Mouse (Mus musculus): ENCODE measurements around the gene Vasn.
A peak's percentile ranks its signal among the peaks of the same experiment; 100 is the strongest.

Gene Vasn

DNA sequence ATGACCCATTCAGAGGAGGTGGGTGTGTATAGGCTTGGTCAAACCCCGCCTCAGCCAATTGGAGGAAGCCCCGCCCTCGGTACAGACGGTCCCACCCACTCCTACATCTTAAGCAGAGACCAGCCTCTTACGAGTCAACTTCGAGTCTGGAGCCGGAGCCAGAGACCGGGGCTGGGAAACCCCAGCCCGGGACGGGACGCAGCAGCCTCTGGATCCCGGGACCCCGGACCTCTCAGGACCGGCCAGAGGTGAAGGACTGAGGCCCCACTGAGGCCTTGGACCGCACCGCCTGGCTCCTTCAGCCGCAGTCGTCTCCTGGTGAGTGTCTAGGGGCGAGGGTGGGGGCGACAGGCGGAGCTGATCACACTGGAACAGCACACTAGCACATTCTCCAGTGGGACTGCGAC lies at the start of gene Vasn, which contains the start of gene Dnaja3:
TSS of gene Vasn (plus strand) at position 111 of the 407 bp plus-strand sequence.
TSS of gene Dnaja3 (plus strand) at position 159 of the 407 bp plus-strand sequence.
- peak; percentile 81 to 85 for DNase-seq (ENCODE audit: low spot score in 2 of 2)

DNA sequence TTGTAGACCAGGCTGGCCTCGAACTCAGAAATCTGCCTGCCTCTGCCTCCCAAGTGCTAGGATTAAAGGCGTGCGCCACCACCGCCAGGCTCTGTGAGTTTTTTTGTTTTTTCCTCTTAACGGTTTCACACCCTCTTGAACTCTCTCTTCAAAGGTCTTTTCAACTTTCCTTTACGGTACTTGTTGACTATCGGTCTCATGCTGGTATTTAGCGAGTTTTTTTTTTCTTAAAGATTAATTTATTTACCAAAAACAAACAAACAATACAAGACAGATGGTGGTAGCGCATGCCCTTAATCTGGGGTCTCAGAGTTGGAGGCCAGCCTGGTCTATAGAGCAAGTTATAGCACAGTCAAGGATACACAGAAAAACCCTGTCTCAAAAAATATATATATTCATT lies 49.5 kb upstream of the Vasn start:
- no peak for DNase-seq (ENCODE audit: low spot score in 2 of 2)

DNA sequence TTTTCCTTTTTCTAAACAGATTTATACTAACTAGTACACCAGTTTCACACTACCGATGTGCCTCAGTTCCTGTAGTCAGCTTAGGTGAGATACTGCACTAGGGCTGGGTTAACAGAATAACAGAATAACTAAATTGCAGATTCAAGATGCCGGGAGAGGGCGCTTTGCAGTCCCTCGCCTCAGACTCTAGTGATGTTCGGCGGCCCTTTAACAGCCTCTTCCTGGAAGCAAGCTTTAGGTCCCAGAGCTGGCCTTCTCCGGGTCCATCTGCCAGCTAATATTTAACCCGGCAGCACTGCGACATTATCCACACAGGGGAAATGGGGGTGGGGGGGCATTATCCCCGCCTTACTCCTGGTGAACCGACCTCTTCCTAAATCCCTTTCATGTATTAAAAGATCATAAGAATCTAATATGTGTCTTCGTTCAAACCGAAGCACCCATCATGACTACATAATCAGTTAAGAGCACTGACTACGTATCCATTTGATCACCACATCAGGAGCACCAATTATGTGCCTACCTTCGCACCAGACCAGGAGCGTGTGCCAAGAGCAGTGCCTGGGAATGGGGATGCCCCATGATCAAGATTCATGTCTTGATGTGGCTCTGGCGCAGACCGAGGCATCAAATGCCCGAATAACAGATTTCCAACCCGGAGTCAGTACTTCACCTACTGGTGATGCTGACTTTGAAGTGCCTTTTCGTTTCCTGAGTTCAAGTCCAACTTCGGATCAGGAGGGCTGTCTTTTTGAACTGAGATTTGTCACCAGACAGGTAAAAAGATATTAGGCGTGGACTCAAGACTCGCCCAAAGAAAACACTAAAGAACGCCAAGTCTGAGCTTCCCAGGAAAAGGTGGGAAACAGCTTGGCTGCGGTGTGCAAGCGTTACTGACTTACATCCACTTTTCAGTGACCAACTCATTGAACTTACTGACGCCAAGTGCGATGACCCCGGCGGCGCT lies 46.5 kb upstream of the Vasn start:
- peak; percentile 73 to 75 for DNase-seq (ENCODE audit: low spot score in 2 of 2)

DNA sequence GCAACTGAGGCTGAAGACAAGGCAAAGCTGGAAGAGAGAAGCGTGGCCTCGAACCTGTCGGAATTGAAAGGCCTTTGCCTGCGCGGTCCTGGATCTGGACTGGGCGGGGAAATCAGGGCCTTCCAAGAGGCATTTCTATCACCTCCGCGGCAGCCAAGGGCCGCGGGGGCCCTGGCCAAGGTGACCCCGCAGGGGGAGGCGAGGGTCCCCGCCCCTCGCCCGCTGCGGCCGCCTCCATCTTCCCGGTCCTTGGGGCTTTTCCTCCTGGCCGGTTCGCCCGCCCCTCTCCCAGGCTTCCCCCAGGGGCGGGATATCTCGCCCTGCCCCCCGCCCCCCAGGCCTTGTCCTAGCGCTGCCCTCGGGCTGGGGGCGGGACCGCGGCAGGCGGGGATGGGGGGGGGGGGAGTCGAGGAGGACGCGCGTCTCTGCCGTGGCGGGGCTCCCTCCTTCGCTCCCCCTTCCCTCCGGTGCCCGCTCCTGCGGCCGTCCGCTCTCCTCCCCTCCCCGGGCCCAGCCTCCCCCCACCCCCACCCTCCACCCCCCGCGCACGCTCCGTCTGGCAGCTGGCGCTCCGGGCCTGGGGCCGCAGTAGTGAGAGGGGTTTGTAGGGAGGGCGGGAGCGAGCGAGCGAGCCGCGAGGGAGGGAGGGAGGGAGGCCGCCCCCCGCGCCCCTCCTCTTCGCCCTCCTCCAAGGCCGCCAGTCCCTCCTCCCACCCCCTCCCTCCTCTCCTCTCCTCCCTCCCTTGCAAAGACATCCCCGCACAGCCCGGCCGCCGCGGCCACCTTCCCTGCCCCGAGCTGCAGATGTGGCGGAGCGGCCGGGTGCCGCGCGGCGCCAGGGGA lies 45.5 kb upstream of the Vasn start, which contains the start of gene Glis2:
TSS of gene Glis2 (plus strand) at position 743 of the 843 bp plus-strand sequence.
- peak; percentile 70 to 74 for DNase-seq (ENCODE audit: low spot score in 2 of 2)

DNA sequence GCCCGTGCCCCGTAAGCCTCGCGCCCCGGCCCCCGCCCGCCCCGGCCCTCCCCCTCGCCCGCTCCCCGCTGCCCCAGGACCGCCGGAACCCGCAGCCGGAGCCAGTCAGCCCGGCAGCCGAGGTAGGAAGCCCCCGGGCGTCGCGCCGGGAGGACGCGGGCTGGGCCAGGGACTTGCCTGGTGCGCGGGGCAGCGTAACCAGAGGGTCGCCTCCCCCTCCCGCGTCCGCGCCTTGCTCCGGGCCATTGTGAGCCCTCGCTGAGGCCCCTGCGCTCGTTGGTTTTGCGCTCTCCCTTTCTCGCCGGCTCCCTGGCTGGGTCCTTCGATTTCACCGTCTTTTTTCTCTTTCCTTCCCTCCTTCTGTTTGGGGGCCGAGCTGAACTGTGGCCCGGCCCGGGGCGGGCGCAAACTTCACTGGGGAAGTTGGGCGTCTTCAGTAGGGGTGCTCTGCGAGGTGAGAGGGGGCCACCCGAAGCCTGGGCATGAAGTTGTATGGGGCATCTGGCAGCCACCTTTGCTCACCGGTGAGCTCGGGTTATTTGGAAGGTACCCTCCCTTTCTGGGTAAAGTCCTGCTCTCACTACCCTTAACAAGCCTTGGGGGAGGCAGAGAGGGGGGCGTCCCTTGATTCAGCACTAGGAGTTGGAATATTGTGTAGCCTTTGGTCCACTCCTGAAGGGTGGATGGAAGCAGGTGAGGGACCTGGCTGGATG lies 44.8 kb upstream of the Vasn start:
- peak; percentile 54 to 56 for DNase-seq (ENCODE audit: low spot score in 2 of 2)

DNA sequence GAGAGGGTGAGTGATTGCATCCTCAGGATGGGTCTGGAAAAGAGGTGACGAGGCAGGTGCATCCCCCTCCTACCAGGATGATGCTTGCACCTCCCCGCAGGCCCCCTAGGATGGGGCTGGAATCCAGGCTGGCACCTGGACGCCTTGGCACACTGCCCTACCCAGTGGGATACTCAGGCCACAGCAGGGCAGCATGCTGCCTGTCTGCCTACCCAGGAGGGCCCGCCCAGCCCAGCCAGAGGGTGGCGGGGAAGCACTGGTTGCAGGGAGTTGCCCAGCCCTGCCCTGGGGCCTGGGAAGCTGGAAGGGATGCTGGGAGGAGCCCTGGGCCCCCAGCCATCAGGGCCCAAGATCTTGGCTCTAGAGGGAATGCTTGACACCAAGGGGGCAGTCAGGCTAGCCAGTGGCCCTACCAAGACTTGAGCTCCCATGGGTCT lies 44.2 kb upstream of the Vasn start:
- peak; percentile 63 for DNase-seq (ENCODE audit: low spot score in 2 of 2)

DNA sequence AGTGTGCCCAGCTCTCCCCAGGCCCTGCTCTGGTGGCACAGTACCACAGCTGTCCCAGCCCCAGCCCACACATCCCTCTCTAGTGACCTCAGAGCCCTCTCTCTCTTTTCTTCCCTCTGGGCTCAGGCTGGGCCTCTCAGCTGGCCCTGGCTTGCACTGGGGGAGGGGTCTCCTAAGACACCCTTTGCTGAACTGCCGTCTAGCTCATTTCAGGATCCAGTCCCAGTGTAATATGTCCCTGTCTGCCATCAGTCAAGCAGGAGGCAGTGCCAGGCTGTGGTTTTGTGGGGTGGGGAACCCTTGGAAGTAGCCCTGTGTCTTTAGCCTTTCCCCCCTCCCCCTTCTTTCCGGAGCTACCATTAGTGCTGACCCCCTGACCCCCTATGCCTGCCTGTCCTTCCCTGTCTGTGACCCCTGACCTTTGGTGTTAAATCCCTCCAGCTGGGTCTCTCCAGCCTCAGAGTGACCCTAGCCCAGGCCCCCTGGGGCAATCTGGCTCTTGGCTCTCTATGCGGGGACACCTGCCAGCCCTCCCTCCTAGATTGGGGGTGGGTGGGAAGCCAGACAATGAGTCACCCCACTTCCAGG lies 43.5 kb upstream of the Vasn start:
- DNase-seq (ENCODE audit: low spot score in 2 of 2), result no peak

DNA sequence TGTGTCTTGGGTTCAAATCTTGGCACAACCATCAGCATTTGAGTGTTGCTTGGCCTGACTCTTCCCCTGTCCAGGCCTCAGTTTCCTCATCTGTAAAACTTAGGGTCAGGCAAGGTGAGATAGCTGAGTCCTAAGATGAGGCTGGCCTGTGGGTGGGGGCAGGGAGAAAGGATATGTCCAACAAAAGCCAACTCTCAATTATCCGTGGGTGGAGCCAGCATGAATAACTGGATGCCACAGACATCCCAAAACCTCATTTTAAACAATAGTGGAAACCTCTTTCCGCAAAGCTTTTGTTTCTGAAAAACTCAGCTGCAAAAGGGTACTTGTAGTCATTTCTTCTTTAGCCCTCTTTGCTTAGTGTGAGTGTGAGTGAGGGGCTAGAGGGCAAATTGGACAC lies 42.9 kb upstream of the Vasn start:
- no peak for DNase-seq (ENCODE audit: low spot score in 2 of 2)

DNA sequence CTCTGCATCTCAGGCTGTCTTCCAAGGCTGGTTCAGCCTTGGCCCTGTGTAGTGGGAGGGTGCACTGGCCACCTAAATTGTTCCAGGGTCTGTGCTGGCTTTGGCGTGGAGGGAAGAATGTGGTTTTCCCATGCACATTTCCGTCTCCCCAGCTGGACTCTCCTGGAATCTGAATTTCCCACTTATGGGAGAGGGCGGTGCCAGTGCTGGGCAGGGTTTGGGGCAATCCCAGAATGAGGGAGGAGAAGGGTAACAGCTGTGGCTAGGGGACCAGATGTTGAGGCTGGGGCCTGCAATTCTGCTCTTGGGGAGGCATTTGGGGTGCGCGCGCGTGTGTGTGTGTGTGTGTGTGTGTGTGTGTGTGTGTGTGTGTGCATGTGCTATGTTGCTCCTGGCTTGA lies 42.4 kb upstream of the Vasn start:
- DNase-seq (ENCODE audit: low spot score in 2 of 2), result no peak

DNA sequence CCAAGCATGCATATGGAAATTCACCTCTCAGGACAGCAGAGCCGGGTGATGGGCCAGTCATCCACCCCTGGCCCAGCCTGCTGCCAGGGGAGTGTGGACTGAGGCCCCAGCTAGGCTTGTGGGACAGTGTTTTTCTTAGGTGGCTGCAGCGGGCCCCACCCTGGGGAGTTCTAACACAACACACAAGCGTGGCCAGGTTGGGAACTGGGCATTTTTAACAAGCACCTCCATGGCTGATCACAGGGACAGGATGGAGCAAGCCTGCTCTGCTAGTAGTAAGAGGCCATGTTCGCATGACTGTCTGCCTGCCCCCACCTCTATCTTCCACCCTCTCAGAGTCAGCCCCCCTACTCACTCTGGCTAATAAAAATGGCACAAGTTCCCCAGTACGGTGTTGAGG lies 41.7 kb upstream of the Vasn start:
- DNase-seq (ENCODE audit: low spot score in 2 of 2), result no peak

DNA sequence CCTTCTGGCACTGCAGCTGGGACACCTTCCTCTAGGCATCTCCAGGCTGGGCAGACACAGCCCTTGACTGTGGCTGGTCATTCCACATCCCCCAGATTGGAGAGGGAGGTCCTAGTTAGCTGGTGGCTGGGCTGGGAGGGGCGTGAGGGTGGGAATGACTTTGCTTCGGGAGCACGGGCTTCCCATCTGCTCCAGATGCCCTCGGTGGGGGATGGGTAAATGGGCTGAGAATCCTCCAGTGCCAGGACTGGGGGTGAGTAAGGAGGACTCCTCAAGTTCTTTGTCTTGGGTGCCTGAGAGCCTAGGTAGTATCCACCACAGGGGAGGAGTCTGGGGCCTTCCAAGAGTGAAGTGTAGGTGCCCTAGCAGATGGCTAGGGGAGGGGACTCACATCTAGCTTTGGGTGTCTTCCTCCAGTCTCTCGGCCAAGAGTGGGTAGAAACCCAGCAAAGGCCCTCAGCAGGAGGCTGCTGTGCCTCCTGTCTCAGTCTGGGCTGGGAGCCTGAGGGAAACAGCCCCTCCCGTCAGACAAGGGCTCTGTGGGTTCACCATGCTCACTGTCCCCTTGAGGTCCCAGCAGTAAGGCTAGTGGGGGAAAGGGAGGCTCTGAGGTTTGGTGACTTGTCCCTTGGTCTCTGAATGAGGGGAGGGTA lies 40.7 kb upstream of the Vasn start:
- DNase-seq (ENCODE audit: low spot score in 2 of 2), result no peak

DNA sequence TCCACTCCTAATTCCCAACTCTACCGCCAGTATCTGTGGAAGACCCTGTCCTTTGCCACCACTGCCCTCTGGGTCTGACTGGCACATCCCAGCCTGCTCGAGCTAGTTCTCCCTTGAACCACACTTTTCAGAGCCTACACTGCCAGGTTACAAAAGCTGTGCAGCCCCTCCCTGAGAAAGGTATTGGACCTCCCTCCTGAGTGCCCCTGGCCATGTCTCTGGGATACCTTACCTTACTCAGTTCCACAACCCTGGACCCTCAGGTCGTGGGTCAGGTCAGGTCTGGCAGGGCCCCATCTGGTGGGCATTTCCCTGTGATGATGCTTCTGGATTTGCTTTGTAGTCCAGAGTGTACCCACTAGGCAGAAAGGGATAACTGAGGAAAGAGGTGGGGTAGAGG lies 40.1 kb upstream of the Vasn start:
- peak in 1 of 2 experiments; percentile 28 for DNase-seq (ENCODE audit: low spot score in 2 of 2)

DNA sequence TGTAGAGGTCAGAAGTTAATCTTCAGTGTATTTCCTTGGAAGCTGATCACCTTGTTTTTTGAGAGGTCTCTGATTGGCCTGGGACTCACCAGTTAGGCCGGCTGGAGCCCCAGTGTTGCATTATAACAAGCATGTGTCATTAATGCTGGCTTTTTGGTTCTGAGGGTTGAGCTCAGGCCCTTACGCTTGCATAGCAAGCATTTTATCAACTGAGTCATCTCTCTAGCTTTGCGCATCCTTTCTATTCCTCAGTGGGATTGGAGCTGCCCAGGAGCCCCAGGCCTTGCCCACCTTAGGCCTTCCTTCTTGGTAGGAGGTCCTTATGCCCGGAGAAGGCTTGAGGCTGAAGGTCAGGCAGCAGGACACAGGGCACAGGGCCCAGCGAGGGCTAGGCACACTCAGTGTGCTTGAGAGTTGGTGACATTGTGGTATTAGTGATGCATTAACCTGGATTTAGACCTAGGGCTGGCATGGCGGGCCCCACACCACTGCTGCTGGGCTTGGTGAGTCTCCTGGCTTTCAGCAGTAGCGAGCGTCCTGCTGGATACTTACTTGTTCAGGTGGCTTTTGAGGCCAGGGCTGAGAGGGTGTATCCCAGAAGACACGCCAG lies 38.9 kb upstream of the Vasn start:
- peak in 1 of 2 experiments; percentile 22 for DNase-seq (ENCODE audit: low spot score in 2 of 2)

DNA sequence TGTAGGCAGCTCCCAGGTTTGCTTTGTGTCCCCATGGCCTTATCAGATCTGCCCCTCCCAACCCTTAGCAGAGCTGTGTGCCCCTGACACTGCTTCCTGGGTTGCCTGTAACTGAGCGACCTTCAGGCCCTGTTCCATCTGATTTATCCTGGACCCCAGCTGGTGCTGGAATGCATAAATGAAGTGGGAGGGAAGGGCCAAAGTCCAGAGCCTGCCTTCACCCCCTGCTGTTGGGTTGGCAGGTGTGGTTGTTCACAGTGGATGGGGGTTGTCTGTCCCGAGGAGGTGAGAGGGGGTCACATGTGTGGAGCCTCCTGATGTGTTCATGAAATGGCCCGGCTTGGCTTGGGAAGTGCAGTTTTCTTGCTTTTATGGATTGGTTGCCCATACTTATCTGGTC lies 37.6 kb upstream of the Vasn start:
- DNase-seq (ENCODE audit: low spot score in 2 of 2), result peak in 1 of 2 experiments; percentile 26

DNA sequence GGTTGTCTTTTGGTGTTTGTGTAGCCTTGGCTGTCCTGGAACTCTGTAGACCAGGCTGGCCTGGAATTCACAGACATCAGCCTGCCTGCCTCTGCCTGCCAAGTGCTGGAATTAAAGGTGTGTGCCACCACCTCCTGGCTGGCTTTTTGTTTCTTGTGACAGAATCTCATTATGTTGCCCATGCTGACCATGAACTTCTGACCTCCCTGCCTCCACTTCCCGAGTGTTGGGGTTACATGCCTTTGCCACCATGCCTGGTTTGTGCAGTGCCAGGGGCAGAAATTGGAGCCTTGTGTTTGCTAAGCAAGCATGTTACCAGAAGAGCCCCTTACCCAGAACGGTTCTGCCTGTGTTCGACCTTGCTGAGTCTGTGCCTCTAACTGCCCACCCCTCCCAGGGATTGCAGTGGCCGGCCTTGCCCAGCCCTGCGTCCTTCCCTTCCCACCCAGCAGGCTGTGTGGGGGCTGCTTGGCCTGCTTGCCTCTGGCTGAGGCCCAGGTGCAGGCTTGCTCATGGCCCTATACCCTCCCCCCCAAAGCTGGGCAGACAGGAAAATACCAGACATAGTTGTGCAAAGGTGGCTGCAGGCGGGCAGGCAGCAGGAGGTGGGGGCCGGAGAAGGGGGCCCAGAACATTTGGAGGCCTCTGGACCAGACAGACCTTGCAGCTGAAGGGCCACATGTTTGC lies 36.8 kb upstream of the Vasn start:
- peak in 1 of 2 experiments; percentile 22 for DNase-seq (ENCODE audit: low spot score in 2 of 2)

DNA sequence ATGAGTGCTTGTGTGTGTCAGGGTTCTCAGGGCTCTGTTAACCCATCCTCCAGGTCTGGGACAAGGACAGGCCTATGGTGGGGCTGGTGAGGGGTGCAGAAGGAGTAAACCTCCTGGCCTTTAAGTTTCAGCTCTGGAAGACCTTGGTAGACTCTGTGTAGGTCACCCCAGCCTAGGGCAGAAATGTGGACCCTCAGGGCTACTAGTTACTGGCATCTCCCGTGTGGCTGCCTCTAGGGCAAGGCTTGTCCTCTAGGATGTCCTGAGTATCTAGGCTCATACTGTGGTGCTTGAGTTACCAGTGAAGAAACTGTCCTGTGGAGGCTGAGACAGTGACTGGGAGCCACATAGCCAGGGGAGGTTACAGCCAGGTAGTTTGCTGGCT lies 36.3 kb upstream of the Vasn start:
- DNase-seq (ENCODE audit: low spot score in 2 of 2), result no peak

DNA sequence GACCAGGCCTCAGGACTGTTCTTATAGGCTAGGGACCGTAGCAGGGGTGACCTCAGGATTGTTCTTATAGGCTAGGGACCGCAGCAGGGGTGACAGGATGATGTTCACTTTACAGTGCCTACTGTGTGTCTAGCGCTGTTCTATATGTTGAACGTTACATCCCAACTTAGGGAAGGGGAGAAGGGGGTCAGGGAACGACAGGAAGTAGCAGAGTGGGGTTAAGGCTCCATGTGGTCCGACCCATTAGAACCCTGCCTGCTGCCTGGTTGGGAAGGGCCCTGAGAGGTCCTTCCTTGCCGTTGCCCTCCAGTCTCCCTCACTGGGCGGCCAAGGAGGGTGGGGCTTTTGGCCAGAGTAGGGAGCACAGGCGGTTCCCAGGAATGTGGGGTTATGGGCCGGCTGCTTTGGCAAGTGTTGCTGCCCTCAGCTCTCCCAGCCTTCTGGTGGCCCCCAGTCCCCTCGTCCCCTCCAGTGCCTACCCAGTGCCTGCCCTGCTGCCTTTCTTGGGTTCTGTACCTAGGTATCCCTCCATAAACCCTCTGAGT lies 35.4 kb upstream of the Vasn start:
- DNase-seq (ENCODE audit: low spot score in 2 of 2), result no peak

DNA sequence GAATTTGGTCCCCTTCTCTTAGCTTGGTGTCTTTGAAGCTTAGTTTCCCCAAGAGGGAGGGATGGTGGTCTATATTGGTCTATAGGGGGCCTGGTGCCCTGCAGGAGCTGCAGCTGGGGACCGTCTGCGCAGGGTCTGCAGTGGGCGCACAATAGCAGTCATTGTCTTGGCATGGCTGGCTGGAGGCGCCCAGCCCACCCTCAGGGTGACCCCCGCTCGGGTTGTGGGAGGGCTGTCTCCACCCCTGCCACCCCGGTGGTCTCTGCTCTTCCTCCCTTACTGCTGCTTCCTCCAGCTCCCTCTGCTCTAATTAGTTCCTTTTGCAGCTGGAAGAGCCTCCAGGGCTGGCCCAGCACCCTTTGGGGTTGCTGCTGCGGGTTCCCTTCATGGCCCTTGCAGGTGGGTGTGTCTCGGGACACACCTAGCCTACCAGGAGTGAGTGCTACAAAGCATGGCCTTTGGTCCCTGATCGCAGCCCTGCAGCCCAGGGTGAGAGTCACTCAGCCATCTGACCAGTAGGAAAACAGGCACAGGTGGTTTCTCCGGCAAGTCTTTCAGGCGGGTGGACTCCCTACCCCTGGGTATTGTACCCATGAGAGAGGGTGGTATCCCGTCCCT lies 34.1 kb upstream of the Vasn start:
- DNase-seq (ENCODE audit: low spot score in 2 of 2), result no peak

Measured in right cerebral cortex, postnatal 10 days (tissue).